Mouse (Mus musculus): ENCODE results near the gene Zkscan14. TPM values are rescaled to one million over a fixed set of nuclear protein-coding genes. Genes with fewer than 3 reads are reported as not detected.

Gene Zkscan14
- polyA plus RNA-seq, 1 experiment from 2014 or later = 13.9 TPM

DNA sequence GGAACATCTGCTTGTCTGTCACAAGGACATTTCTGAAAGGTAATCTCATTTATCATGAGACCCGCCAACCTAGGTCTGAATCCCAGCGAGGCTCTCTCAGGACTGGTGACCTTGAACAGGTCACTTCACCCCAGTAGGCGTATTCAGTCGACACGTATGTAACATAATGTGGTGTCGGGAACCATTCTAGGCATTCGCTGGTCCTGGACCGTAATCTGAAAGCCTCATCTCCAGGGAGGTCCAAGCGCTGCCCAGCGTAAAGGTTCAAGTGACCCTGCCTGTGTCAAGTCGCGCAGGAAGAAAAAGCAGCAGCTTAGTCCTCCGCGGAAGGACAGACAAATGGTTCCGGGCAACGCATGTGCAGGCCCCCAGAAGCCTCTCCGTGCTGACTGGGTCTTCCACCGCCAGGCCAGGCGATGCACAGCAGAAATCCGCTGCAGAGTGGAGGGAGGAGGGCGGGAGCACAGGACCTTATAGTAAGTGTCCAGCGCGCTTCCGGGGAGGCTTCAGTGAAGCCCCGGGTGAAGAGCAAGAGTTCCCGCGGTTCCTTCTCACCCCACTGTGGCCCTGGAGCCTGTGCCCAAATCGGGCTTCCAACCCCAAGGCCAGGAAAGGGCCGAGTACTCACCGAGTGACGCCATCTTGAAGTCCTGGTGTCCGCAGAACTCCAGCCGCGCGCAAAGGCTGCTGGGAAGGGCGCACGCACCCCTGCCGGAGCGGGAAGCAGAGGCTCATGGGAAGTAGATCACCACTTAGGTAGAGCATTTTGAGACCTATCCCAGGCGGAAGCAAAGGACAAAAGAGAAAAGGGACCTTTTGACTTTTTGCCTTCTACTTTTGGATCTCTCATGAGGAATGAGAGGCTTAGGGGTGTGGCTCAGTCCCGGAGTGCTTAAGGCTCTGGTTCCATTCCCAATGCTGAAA is 10.5 kb downstream of the Zkscan14 start:
- Histone ChIP-seq H3K27ac (ENCODE audit: low read length) (peak overlapping the region; percentile 85), H3K36me3 (ENCODE audit: insufficient read depth, low read length) (peaks cover 32% of the 10 kb centered on the region; the same call in 1 of the 2 replicates), H3K27me3 (replicated peaks; ENCODE audit: insufficient read depth, low read length) (no peaks in the 10 kb centered on the region), H3K9ac (replicated peaks; ENCODE audit: low read depth) (peak overlapping the region; percentile 87), H3K4me3 (ENCODE audit: low read depth, low read length) (peak overlapping the region; percentile 66), H3K4me1 (ENCODE audit: insufficient read depth, low read depth, low read length) (peaks cover 14% of the 10 kb centered on the region), H3K4me2 (replicated peaks; ENCODE audit: low read depth, low read length) (peak overlapping the region; percentile 72), H3K9me3 (ENCODE audit: low read length) (no peaks in the 10 kb centered on the region)
- peak; percentile 96 for DNase-seq (ENCODE audit: low spot score)
- TF ChIP-seq EP300 (IDR thresholded peaks at IDR 0.05) (0 out of 2 replicates have a peak, but pooled peaks have one; percentile 25), CTCF (IDR thresholded peaks at IDR 0.05) (no peak)
- ATAC-seq = peak; percentile 95
- WGBS = 1% methylated on average over 41 of the region's 41 CpGs

- ATAC-seq = no peak
- H3K9ac ChIP-seq (replicated peaks; ENCODE audit: low read depth) = peak overlapping the region; percentile 87
- H3K27me3 ChIP-seq (replicated peaks; ENCODE audit: insufficient read depth, low read length) = no peaks in the 10 kb centered on the region
- no peak for DNase-seq (ENCODE audit: low spot score)
- no peaks in the 10 kb centered on the region for H3K9me3 ChIP-seq (ENCODE audit: low read length)
- H3K27ac ChIP-seq (ENCODE audit: low read length) = no peak overlapping the region
- peaks cover 27% of the 10 kb centered on the region; the same call in 1 of the 2 replicates for H3K36me3 ChIP-seq (ENCODE audit: insufficient read depth, low read length)
- WGBS = 32% methylated on average over 5 of the region's 5 CpGs
- H3K4me2 ChIP-seq (replicated peaks; ENCODE audit: low read depth, low read length) = peak overlapping the region; percentile 72
- peaks cover 14% of the 10 kb centered on the region for H3K4me1 ChIP-seq (ENCODE audit: insufficient read depth, low read depth, low read length)
- peak overlapping the region; percentile 66 for H3K4me3 ChIP-seq (ENCODE audit: low read depth, low read length)
- TF ChIP-seq EP300 (IDR thresholded peaks at IDR 0.05) (no peak), CTCF (IDR thresholded peaks at IDR 0.05) (no peak)
Observed at GRCm38 (mm10) chr5:145190373-145190772, 11.3 kb downstream of the Zkscan14 start.

GRCm38 (mm10) chr5:145189416-145189815 is 12.3 kb downstream of the Zkscan14 start:
- no peaks in the 10 kb centered on the region for H3K27me3 ChIP-seq (replicated peaks; ENCODE audit: insufficient read depth, low read length)
- H3K27ac ChIP-seq (ENCODE audit: low read length) = no peak overlapping the region
- TF ChIP-seq EP300 (IDR thresholded peaks at IDR 0.05) = no peak
- TF ChIP-seq CTCF (IDR thresholded peaks at IDR 0.05) = no peak
- peaks cover 20% of the 10 kb centered on the region; the same call in 1 of the 2 replicates for H3K36me3 ChIP-seq (ENCODE audit: insufficient read depth, low read length)
- H3K4me2 ChIP-seq (replicated peaks; ENCODE audit: low read depth, low read length) = no peak overlapping the region
- no peak for DNase-seq (ENCODE audit: low spot score)
- no peaks in the 10 kb centered on the region for H3K9me3 ChIP-seq (ENCODE audit: low read length)
- no peak overlapping the region for H3K4me3 ChIP-seq (ENCODE audit: low read depth, low read length)
- H3K4me1 ChIP-seq (ENCODE audit: insufficient read depth, low read depth, low read length) = peaks cover 14% of the 10 kb centered on the region
- ATAC-seq = no peak
- no peak overlapping the region for H3K9ac ChIP-seq (replicated peaks; ENCODE audit: low read depth)
- WGBS = 88% methylated on average over 6 of the region's 6 CpGs

- Histone ChIP-seq H3K27me3 (replicated peaks; ENCODE audit: insufficient read depth, low read length) (no peaks in the 10 kb centered on the region), H3K9ac (replicated peaks; ENCODE audit: low read depth) (no peak overlapping the region), H3K9me3 (ENCODE audit: low read length) (no peaks in the 10 kb centered on the region), H3K4me2 (replicated peaks; ENCODE audit: low read depth, low read length) (no peak overlapping the region), H3K36me3 (ENCODE audit: insufficient read depth, low read length) (peaks cover 46% of the 10 kb centered on the region; the same call in 1 of the 2 replicates), H3K4me1 (ENCODE audit: insufficient read depth, low read depth, low read length) (peaks cover 5% of the 10 kb centered on the region), H3K27ac (ENCODE audit: low read length) (no peak overlapping the region), H3K4me3 (ENCODE audit: low read depth, low read length) (no peak overlapping the region)
- ATAC-seq (no peak), DNase-seq (ENCODE audit: low spot score) (no peak)
- WGBS = 82% methylated on average over 2 of the region's 2 CpGs
- TF ChIP-seq CTCF (IDR thresholded peaks at IDR 0.05) = no peak
Observed at GRCm38 (mm10) chr5:145185244-145185643, 16.4 kb downstream of the Zkscan14 start.

DNA sequence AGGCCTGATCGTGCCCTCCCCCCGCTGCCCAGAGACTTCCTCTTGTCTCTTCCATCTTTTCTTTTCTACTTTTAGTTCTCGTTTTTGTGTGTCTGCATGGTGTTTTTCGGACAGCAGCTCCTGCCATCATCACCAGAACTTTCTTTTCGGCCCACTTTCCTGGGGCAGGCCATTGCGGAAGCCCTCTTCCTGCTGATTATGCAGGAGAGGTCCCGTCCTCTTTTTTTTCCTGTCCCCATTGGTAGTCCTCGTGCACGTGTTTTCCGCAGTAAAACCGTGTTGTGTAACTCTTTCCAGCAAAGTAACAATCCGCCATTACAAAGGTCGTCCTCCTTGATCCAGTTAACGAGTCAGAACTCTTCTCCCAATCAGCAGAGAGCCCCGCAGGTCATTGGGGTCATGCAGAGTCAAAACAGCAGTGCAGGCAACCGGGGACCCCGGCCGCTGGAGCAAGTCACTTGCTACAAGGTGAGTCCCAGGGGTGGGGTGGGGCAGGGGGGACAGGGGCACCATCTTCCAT is 23.1 kb downstream of the Zkscan14 start:
- no peak for ATAC-seq
- TF ChIP-seq CTCF (IDR thresholded peaks at IDR 0.05) = no peak
- no peak for TF ChIP-seq EP300 (IDR thresholded peaks at IDR 0.05)

DNA sequence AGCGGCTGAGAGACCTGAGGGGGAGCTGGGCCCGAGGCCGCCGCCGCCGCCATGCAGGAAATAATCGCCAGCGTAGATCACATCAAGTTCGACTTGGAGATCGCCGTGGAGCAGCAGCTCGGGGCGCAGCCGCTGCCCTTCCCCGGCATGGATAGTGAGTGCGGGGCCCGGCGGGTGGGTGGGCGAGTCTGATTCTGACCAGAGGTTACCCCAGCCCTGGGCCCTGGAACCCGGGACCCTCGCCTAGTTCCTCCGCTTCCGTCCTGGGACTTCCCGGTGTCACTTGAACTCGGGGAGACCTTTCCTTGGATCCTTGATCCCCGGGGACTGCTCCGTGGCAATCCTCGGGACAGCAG is 34.4 kb downstream of the Zkscan14 start:
- Histone ChIP-seq H3K9ac (replicated peaks; ENCODE audit: low read depth) (peak overlapping the region; percentile 97), H3K27ac (ENCODE audit: low read length) (peak overlapping the region; percentile 92), H3K27me3 (replicated peaks; ENCODE audit: insufficient read depth, low read length) (no peaks in the 10 kb centered on the region), H3K4me3 (ENCODE audit: low read depth, low read length) (peak overlapping the region; percentile 93), H3K36me3 (ENCODE audit: insufficient read depth, low read length) (peaks cover 14% of the 10 kb centered on the region; the same call in 1 of the 2 replicates), H3K9me3 (ENCODE audit: low read length) (no peaks in the 10 kb centered on the region), H3K4me2 (replicated peaks; ENCODE audit: low read depth, low read length) (peak overlapping the region; percentile 80), H3K4me1 (ENCODE audit: insufficient read depth, low read depth, low read length) (peaks cover 7% of the 10 kb centered on the region)
- WGBS = 3% methylated on average over 24 of the region's 28 CpGs
- ATAC-seq (peak; percentile 6), DNase-seq (ENCODE audit: low spot score) (peak; percentile 44)
- no peak for TF ChIP-seq EP300 (IDR thresholded peaks at IDR 0.05)
- no peak for TF ChIP-seq CTCF (IDR thresholded peaks at IDR 0.05)

More for the DNA sequence above, 23.1 kb downstream of the Zkscan14 start:
- 83% methylated on average over 18 of the region's 18 CpGs for WGBS
- no peak overlapping the region for H3K4me3 ChIP-seq (ENCODE audit: low read depth, low read length)
- no peaks in the 10 kb centered on the region for H3K27me3 ChIP-seq (replicated peaks; ENCODE audit: insufficient read depth, low read length)
- H3K27ac ChIP-seq (ENCODE audit: low read length) = no peak overlapping the region
- H3K4me1 ChIP-seq (ENCODE audit: insufficient read depth, low read depth, low read length) = no peaks in the 10 kb centered on the region
- DNase-seq (ENCODE audit: low spot score) = no peak
- peaks cover 58% of the 10 kb centered on the region for H3K36me3 ChIP-seq (ENCODE audit: insufficient read depth, low read length)
- H3K9me3 ChIP-seq (ENCODE audit: low read length) = no peaks in the 10 kb centered on the region
- H3K4me2 ChIP-seq (replicated peaks; ENCODE audit: low read depth, low read length) = no peak overlapping the region
- H3K9ac ChIP-seq (replicated peaks; ENCODE audit: low read depth) = no peak overlapping the region
